Mouse (Mus musculus): Measurements from ENCODE around the gene Doc2b. TPM values are rescaled to one million over a fixed set of nuclear protein-coding genes. Genes with fewer than 3 reads are reported as not detected.

Gene Doc2b
- polyA plus RNA-seq, 1 experiment from 2014 or later = 0.65 TPM

- no peak overlapping the region for H3K4me3 ChIP-seq (ENCODE audit: low read depth, low read length)
- no peak overlapping the region for H3K27ac ChIP-seq (replicated peaks)
- H3K4me1 ChIP-seq (replicated peaks; ENCODE audit: control insufficient read depth, insufficient read depth) = 0 out of 2 replicates have a peak, but pooled peaks cover 3% of the 10 kb centered on the region
- no peak for TF ChIP-seq CTCF (IDR thresholded peaks at IDR 0.05; ENCODE audit: low read depth)
- no peak for TF ChIP-seq EP300 (optimal IDR thresholded peaks at IDR 0.05)
- no peak overlapping the region for H3K4me2 ChIP-seq (replicated peaks; ENCODE audit: low read depth)
- no peak for ATAC-seq (ENCODE audit: low FRiP score, low TSS enrichment)
- no peak overlapping the region for H3K9ac ChIP-seq (ENCODE audit: low read length)
- WGBS = 63% methylated on average over 13 of the region's 13 CpGs
- no peaks in the 10 kb centered on the region for H3K36me3 ChIP-seq (ENCODE audit: control insufficient read depth, insufficient read depth, low read length)
- DNase-seq (ENCODE audit: low spot score) = no peak
- H3K27me3 ChIP-seq (ENCODE audit: control insufficient read depth, insufficient read depth, low read length) = no peaks in the 10 kb centered on the region; the same call in 1 of the 2 replicates
- H3K9me3 ChIP-seq (ENCODE audit: control insufficient read depth, low read length) = no peaks in the 10 kb centered on the region
Observed at GRCm38 (mm10) chr11:75796536-75797246, 842 bp upstream of the Doc2b start.

GRCm38 (mm10) chr11:75795321-75795636, 570 bp downstream of the Doc2b start:
- TF ChIP-seq EP300 (optimal IDR thresholded peaks at IDR 0.05) (no peak), CTCF (IDR thresholded peaks at IDR 0.05; ENCODE audit: low read depth) (no peak)
- 0 out of 2 replicates have a peak, but pooled peaks cover 3% of the 10 kb centered on the region for H3K4me1 ChIP-seq (replicated peaks; ENCODE audit: control insufficient read depth, insufficient read depth)
- DNase-seq (ENCODE audit: low spot score) (no peak), ATAC-seq (ENCODE audit: low FRiP score, low TSS enrichment) (no peak)
- no peaks in the 10 kb centered on the region for H3K9me3 ChIP-seq (ENCODE audit: control insufficient read depth, low read length)
- H3K27ac ChIP-seq (replicated peaks) = no peak overlapping the region
- peak overlapping the region; percentile 60 for H3K4me2 ChIP-seq (replicated peaks; ENCODE audit: low read depth)
- peak overlapping the region; percentile 49 for H3K4me3 ChIP-seq (ENCODE audit: low read depth, low read length)
- 1% methylated on average over 29 of the region's 42 CpGs for WGBS
- no peaks in the 10 kb centered on the region for H3K36me3 ChIP-seq (ENCODE audit: control insufficient read depth, insufficient read depth, low read length)
- H3K9ac ChIP-seq (ENCODE audit: low read length) = peak overlapping the region; percentile 53
- no peaks in the 10 kb centered on the region; the same call in 1 of the 2 replicates for H3K27me3 ChIP-seq (ENCODE audit: control insufficient read depth, insufficient read depth, low read length)

GRCm38 (mm10) chr11:75794602-75795320, 1.1 kb downstream of the Doc2b start:
- H3K27me3 ChIP-seq (ENCODE audit: control insufficient read depth, insufficient read depth, low read length) = no peaks in the 10 kb centered on the region; the same call in 1 of the 2 replicates
- ATAC-seq (ENCODE audit: low FRiP score, low TSS enrichment) = peak; percentile 46; the same call in 1 of the 2 replicates
- H3K9me3 ChIP-seq (ENCODE audit: control insufficient read depth, low read length) = no peaks in the 10 kb centered on the region
- no peak overlapping the region for H3K27ac ChIP-seq (replicated peaks)
- peak overlapping the region; percentile 60 for H3K4me2 ChIP-seq (replicated peaks; ENCODE audit: low read depth)
- no peak for TF ChIP-seq EP300 (optimal IDR thresholded peaks at IDR 0.05)
- no peak for TF ChIP-seq CTCF (IDR thresholded peaks at IDR 0.05; ENCODE audit: low read depth)
- peak; percentile 62 for DNase-seq (ENCODE audit: low spot score)
- 18% methylated on average over 25 of the region's 45 CpGs for WGBS
- H3K36me3 ChIP-seq (ENCODE audit: control insufficient read depth, insufficient read depth, low read length) = no peaks in the 10 kb centered on the region
- 0 out of 2 replicates have a peak, but pooled peaks cover 3% of the 10 kb centered on the region for H3K4me1 ChIP-seq (replicated peaks; ENCODE audit: control insufficient read depth, insufficient read depth)
- peak overlapping the region; percentile 49 for H3K4me3 ChIP-seq (ENCODE audit: low read depth, low read length)
- H3K9ac ChIP-seq (ENCODE audit: low read length) = peak overlapping the region; percentile 53

DNA sequence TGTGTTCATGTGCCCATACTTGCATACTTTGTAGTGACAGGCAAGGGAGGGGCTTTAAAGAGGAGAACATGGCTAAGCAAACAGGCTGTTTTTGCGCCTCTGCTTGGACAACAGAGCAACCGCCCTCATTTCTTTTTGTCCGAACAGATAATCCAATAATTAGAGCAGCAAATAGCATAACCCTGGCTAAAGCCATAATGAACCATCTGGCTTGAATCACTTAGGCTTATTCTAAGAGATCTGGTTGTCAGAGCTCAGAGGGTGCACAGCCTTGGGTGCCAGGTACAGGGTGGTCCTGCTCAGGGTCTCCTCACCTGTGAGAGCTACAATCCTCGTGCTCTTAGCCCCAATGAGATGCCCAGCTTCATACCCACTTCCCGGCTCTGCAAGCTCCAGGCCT, 2.5 kb downstream of the Doc2b start:
- Histone ChIP-seq H3K4me2 (replicated peaks; ENCODE audit: low read depth) (no peak overlapping the region), H3K9me3 (ENCODE audit: control insufficient read depth, low read length) (no peaks in the 10 kb centered on the region), H3K27me3 (ENCODE audit: control insufficient read depth, insufficient read depth, low read length) (no peaks in the 10 kb centered on the region; the same call in 1 of the 2 replicates), H3K27ac (replicated peaks) (no peak overlapping the region), H3K9ac (ENCODE audit: low read length) (no peak overlapping the region), H3K4me3 (ENCODE audit: low read depth, low read length) (no peak overlapping the region), H3K36me3 (ENCODE audit: control insufficient read depth, insufficient read depth, low read length) (no peaks in the 10 kb centered on the region), H3K4me1 (replicated peaks; ENCODE audit: control insufficient read depth, insufficient read depth) (no peaks in the 10 kb centered on the region)
- 55% methylated on average over 5 of the region's 5 CpGs for WGBS
- TF ChIP-seq EP300 (optimal IDR thresholded peaks at IDR 0.05) (no peak), CTCF (IDR thresholded peaks at IDR 0.05; ENCODE audit: low read depth) (no peak)
- no peak for DNase-seq (ENCODE audit: low spot score)
- ATAC-seq (ENCODE audit: low FRiP score, low TSS enrichment) = no peak

DNA sequence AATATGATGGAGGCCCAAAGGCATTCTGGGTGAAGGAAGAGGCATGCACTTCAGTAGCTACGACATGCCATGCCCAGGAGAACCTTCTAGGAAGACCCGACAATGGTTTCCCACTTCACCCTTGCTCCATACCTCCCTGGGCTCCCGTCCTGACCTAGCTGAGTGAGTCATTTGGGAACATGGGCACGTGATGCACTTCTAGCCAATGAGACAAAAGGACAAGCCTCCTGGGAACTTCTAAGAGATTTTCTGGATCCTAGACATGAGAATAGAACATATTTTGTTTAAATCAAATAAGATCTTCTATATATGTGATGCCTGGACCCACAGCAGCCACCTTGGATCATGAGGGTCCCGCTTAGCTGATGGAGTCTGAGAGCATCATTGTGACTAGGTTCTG, 3.3 kb downstream of the Doc2b start:
- Histone ChIP-seq H3K4me2 (replicated peaks; ENCODE audit: low read depth) (no peak overlapping the region), H3K9ac (ENCODE audit: low read length) (no peak overlapping the region), H3K4me3 (ENCODE audit: low read depth, low read length) (no peak overlapping the region), H3K27ac (replicated peaks) (no peak overlapping the region), H3K4me1 (replicated peaks; ENCODE audit: control insufficient read depth, insufficient read depth) (no peaks in the 10 kb centered on the region), H3K27me3 (ENCODE audit: control insufficient read depth, insufficient read depth, low read length) (no peaks in the 10 kb centered on the region; the same call in 1 of the 2 replicates), H3K9me3 (ENCODE audit: control insufficient read depth, low read length) (no peaks in the 10 kb centered on the region), H3K36me3 (ENCODE audit: control insufficient read depth, insufficient read depth, low read length) (no peaks in the 10 kb centered on the region)
- ATAC-seq (ENCODE audit: low FRiP score, low TSS enrichment) = no peak
- TF ChIP-seq CTCF (IDR thresholded peaks at IDR 0.05; ENCODE audit: low read depth) = no peak
- no peak for TF ChIP-seq EP300 (optimal IDR thresholded peaks at IDR 0.05)
- DNase-seq (ENCODE audit: low spot score) = no peak
- 70% methylated on average over 5 of the region's 5 CpGs for WGBS

DNA sequence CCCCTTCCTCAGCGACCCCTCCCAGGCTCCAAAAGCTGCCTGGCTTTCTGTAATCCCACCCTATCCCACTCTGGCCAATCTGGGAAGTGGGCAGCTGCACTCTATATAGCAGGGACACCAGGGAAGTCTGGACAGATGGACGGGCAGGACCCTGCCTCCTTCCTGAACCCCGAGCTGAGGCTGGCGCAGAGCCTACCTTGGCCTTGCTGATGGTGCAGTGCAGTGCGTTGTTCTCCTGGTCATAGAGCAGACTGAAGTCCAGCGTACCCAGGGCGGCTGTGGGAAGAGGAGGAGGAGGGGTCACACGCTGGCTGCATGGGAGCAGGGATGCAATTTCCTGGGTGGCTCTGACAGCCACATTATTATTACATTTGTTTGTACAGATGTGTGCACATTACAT, 10.0 kb downstream of the Doc2b start:
- ATAC-seq (ENCODE audit: low FRiP score, low TSS enrichment) (0 out of 2 replicates have a peak, but pooled peaks have one; percentile 38), DNase-seq (ENCODE audit: low spot score) (no peak)

More for the DNA sequence above, 10.0 kb downstream of the Doc2b start:
- 79% methylated on average over 8 of the region's 8 CpGs for WGBS
- Histone ChIP-seq H3K4me3 (ENCODE audit: low read depth, low read length) (no peak overlapping the region), H3K9ac (ENCODE audit: low read length) (no peak overlapping the region), H3K27me3 (ENCODE audit: control insufficient read depth, insufficient read depth, low read length) (no peaks in the 10 kb centered on the region), H3K27ac (replicated peaks) (no peak overlapping the region), H3K9me3 (ENCODE audit: control insufficient read depth, low read length) (no peaks in the 10 kb centered on the region), H3K36me3 (ENCODE audit: control insufficient read depth, insufficient read depth, low read length) (no peaks in the 10 kb centered on the region), H3K4me1 (replicated peaks; ENCODE audit: control insufficient read depth, insufficient read depth) (no peaks in the 10 kb centered on the region), H3K4me2 (replicated peaks; ENCODE audit: low read depth) (no peak overlapping the region)
- TF ChIP-seq EP300 (optimal IDR thresholded peaks at IDR 0.05) (no peak), CTCF (IDR thresholded peaks at IDR 0.05; ENCODE audit: low read depth) (no peak)
